Mouse (Mus musculus): ENCODE results near the gene Col27a1. TPM values are rescaled to one million over a fixed set of nuclear protein-coding genes. Genes with fewer than 3 reads are reported as not detected.

Col27a1 gene
- total RNA-seq (2021) = 1 to 10 TPM; 4.2 to 5.2 TPM
- long read RNA-seq, experiment 1 = 0 reads
- long read RNA-seq, experiment 2, partial matches to known transcripts = 0 of 1 reads
- long read RNA-seq, experiment 2, other reads (novel, unspliced or antisense) = 1 of 1 reads

- DNase-seq (ENCODE audit: low spot score in 2 of 2) = no peak
Observed at GRCm38 (mm10) chr4:63213907-63214621, at the start of gene Col27a1. Col27a1 (plus strand) TSS chr4:63214004.

GRCm38 (mm10) chr4:63165636-63166035, 48.2 kb upstream of the Col27a1 start:
- DNase-seq (ENCODE audit: low spot score in 2 of 2) = no peak

GRCm38 (mm10) chr4:63166323-63166722, 47.5 kb upstream of the Col27a1 start:
- DNase-seq (ENCODE audit: low spot score in 2 of 2) = no peak

- DNase-seq (ENCODE audit: low spot score in 2 of 2) = no peak
Observed at GRCm38 (mm10) chr4:63170061-63170460, 43.7 kb upstream of the Col27a1 start.

GRCm38 (mm10) chr4:63171122-63171521, 42.7 kb upstream of the Col27a1 start:
- DNase-seq (ENCODE audit: low spot score in 2 of 2) = no peak

- DNase-seq (ENCODE audit: low spot score in 2 of 2) = no peak
Observed at GRCm38 (mm10) chr4:63171969-63172685, 41.7 kb upstream of the Col27a1 start, which contains the start of gene Kif12. Kif12 (minus strand) TSS chr4:63172131.

- peak; percentile 60 to 69 for DNase-seq (ENCODE audit: low spot score in 2 of 2)
Observed at GRCm38 (mm10) chr4:63181556-63181955, 32.2 kb upstream of the Col27a1 start.

- no peak for DNase-seq (ENCODE audit: low spot score in 2 of 2)
Observed at GRCm38 (mm10) chr4:63186281-63186870, 27.4 kb upstream of the Col27a1 start.

- DNase-seq (ENCODE audit: low spot score in 2 of 2) = no peak
Observed at GRCm38 (mm10) chr4:63191641-63192040, 22.2 kb upstream of the Col27a1 start.

- no peak for DNase-seq (ENCODE audit: low spot score in 2 of 2)
Observed at GRCm38 (mm10) chr4:63194366-63194765, 19.4 kb upstream of the Col27a1 start.

GRCm38 (mm10) chr4:63199366-63199765, 14.4 kb upstream of the Col27a1 start:
- no peak for DNase-seq (ENCODE audit: low spot score in 2 of 2)

GRCm38 (mm10) chr4:63203874-63204273, 9.9 kb upstream of the Col27a1 start:
- no peak for DNase-seq (ENCODE audit: low spot score in 2 of 2)

GRCm38 (mm10) chr4:63205583-63205982, 8.2 kb upstream of the Col27a1 start:
- DNase-seq (ENCODE audit: low spot score in 2 of 2) = no peak

GRCm38 (mm10) chr4:63215185-63215992, 1.6 kb downstream of the Col27a1 start:
- DNase-seq (ENCODE audit: low spot score in 2 of 2) = peak; percentile 79 to 80

GRCm38 (mm10) chr4:63215993-63216531, 2.3 kb downstream of the Col27a1 start:
- DNase-seq (ENCODE audit: low spot score in 2 of 2) = no peak

GRCm38 (mm10) chr4:63216566-63216965, 2.8 kb downstream of the Col27a1 start:
- no peak for DNase-seq (ENCODE audit: low spot score in 2 of 2)

- no peak for DNase-seq (ENCODE audit: low spot score in 2 of 2)
Observed at GRCm38 (mm10) chr4:63217513-63217912, 3.7 kb downstream of the Col27a1 start.

GRCm38 (mm10) chr4:63219059-63219458, 5.3 kb downstream of the Col27a1 start:
- DNase-seq (ENCODE audit: low spot score in 2 of 2) = no peak

- no peak for DNase-seq (ENCODE audit: low spot score in 2 of 2)
Observed at GRCm38 (mm10) chr4:63219635-63220034, 5.8 kb downstream of the Col27a1 start.

GRCm38 (mm10) chr4:63221096-63221958, 7.5 kb downstream of the Col27a1 start:
- no peak for DNase-seq (ENCODE audit: low spot score in 2 of 2)
